Mouse (Mus musculus) stomach, embryonic 14.5 days (tissue): ENCODE results near the gene Cbfb. TPM values are rescaled to one million over a fixed set of nuclear protein-coding genes. Genes with fewer than 3 reads are reported as not detected.

Experiments used
- ATAC-seq: fragments of 200-750 bp; cut with Nextera tagmentation; 2 replicates; pipeline ENCODE4 v1.8.0; 2017; ENCODE audit warnings: low read depth, moderate TSS enrichment; ENCODE audit not compliant: insufficient number of reproducible peaks, insufficient read depth, low FRiP score
- H3K27ac ChIP-seq: fragments of 300-500 bp; sonication (generic); 2 replicates; pipeline ENCODE4 v1.5.1; 2014; ENCODE audit warnings: mild to moderate bottlenecking, low read length, moderate library complexity, mixed read lengths
- H3K27me3 ChIP-seq: fragments of 300-500 bp; sonication (generic); 2 replicates; pipeline ENCODE4 v1.6.1; 2014; ENCODE audit warnings: low read length, control low read depth, mixed read lengths; ENCODE audit not compliant: control insufficient read depth, insufficient read depth
- H3K36me3 ChIP-seq: fragments of 300-500 bp; sonication (generic); 2 replicates; pipeline ENCODE4 v1.6.1; 2014; ENCODE audit warnings: mild to moderate bottlenecking, control low read depth, low read length, moderate library complexity, mixed read lengths; ENCODE audit not compliant: control insufficient read depth, insufficient read depth
- H3K4me1 ChIP-seq: fragments of 300-500 bp; sonication (generic); 2 replicates; pipeline ENCODE4 v1.6.1; 2014; ENCODE audit warnings: low read length, control low read depth, mixed read lengths; ENCODE audit not compliant: control insufficient read depth, insufficient read depth
- H3K4me2 ChIP-seq: fragments of 300-500 bp; sonication (generic); replicated peaks from 2 replicates; pipeline ENCODE4 v1.6.1; 2014; ENCODE audit warnings: low read depth, low read length, control low read depth
- H3K4me3 ChIP-seq: fragments of 300-500 bp; sonication (generic); 2 replicates; pipeline ENCODE4 v1.5.1; 2014; ENCODE audit warnings: low read depth, low read length, control low read depth
- H3K9ac ChIP-seq: fragments of 300-500 bp; sonication (generic); replicated peaks from 2 replicates; pipeline ENCODE4 v1.6.1; 2014; ENCODE audit warnings: low read depth, mild to moderate bottlenecking, control low read depth, low read length, moderate library complexity, mixed read lengths
- H3K9me3 ChIP-seq: fragments of 300-500 bp; sonication (generic); 2 replicates; pipeline ENCODE4 v1.6.1; 2016; ENCODE audit warnings: low read depth, low read length, control low read depth; ENCODE audit not compliant: control insufficient read depth
- WGBS: fragments of 180-500 bp; shearing (Covaris S2); extraction: QIAGEN DNeasy Blood & Tissue Kit; methylation state at CpG from one replicate; pipeline ENCODE4 v1.1.7; 2014; 5-methylcytosine and 5-hydroxymethylcytosine counted together
- polyA plus RNA-seq: library from polyadenylated mRNA; unstranded; fragments of >200 nt; fragmentation: Nextera tagmentation; extraction: Ambion mirVana; gene quantifications from 2 replicates; pipeline ENCODE4 v1.2.1, GENCODE M21; 2014

The Cbfb gene
- polyA plus RNA-seq, 1 experiment from 2014 or later, result 73.7 TPM

- H3K27me3 ChIP-seq, result peaks cover 23% of the 10 kb centered on the region
- 73% methylated on average over 7 of the region's 7 CpGs for WGBS
- no peak for ATAC-seq
- no peak overlapping the region for H3K9ac ChIP-seq
- H3K4me3 ChIP-seq, result no peak overlapping the region
- H3K9me3 ChIP-seq, result no peaks in the 10 kb centered on the region
- peaks cover 20% of the 10 kb centered on the region for H3K4me1 ChIP-seq
- H3K36me3 ChIP-seq, result peaks cover 7% of the 10 kb centered on the region
- no peak overlapping the region for H3K4me2 ChIP-seq
- no peak overlapping the region for H3K27ac ChIP-seq
Measured at GRCm38 (mm10) chr8:105257318-105258114, 87.0 kb downstream of the Cbfb start.

GRCm38 (mm10) chr8:105258911-105259720 lies 88.6 kb downstream of the Cbfb start:
- no peak overlapping the region for H3K9ac ChIP-seq
- peak overlapping the region; percentile 30 for H3K4me3 ChIP-seq
- H3K4me1 ChIP-seq, result peaks cover 16% of the 10 kb centered on the region
- H3K36me3 ChIP-seq, result no peaks in the 10 kb centered on the region
- WGBS, result 5% methylated on average over 54 of the region's 55 CpGs
- no peak overlapping the region for H3K27ac ChIP-seq
- ATAC-seq, result no peak
- H3K27me3 ChIP-seq, result peaks cover 23% of the 10 kb centered on the region
- H3K4me2 ChIP-seq, result peak overlapping the region; percentile 78
- H3K9me3 ChIP-seq, result no peaks in the 10 kb centered on the region

- Histone ChIP-seq H3K27me3 (peaks cover 23% of the 10 kb centered on the region), H3K9ac (no peak overlapping the region), H3K4me2 (peak overlapping the region; percentile 78), H3K27ac (no peak overlapping the region), H3K4me3 (peak overlapping the region; percentile 30), H3K36me3 (no peaks in the 10 kb centered on the region), H3K4me1 (peaks cover 15% of the 10 kb centered on the region), H3K9me3 (no peaks in the 10 kb centered on the region)
- peak; percentile 37 for ATAC-seq
- WGBS, result 4% methylated on average over 30 of the region's 30 CpGs
Measured at GRCm38 (mm10) chr8:105259721-105260320, 89.3 kb downstream of the Cbfb start.

GRCm38 (mm10) chr8:105260371-105261099 lies 90.1 kb downstream of the Cbfb start:
- Histone ChIP-seq H3K9ac (no peak overlapping the region), H3K4me1 (peaks cover 14% of the 10 kb centered on the region), H3K27me3 (peaks cover 23% of the 10 kb centered on the region), H3K4me2 (no peak overlapping the region), H3K36me3 (no peaks in the 10 kb centered on the region), H3K9me3 (no peaks in the 10 kb centered on the region), H3K27ac (no peak overlapping the region), H3K4me3 (no peak overlapping the region)
- WGBS, result 69% methylated on average over 7 of the region's 7 CpGs
- ATAC-seq, result no peak

GRCm38 (mm10) chr8:105261326-105261980 lies 91.0 kb downstream of the Cbfb start:
- H3K4me2 ChIP-seq, result no peak overlapping the region
- H3K27me3 ChIP-seq, result peaks cover 23% of the 10 kb centered on the region
- no peak overlapping the region for H3K4me3 ChIP-seq
- no peak overlapping the region for H3K9ac ChIP-seq
- H3K9me3 ChIP-seq, result no peaks in the 10 kb centered on the region
- no peak overlapping the region for H3K27ac ChIP-seq
- WGBS, result 89% methylated on average over 12 of the region's 12 CpGs
- no peak for ATAC-seq
- H3K4me1 ChIP-seq, result peaks cover 14% of the 10 kb centered on the region; the same call in 1 of the 2 replicates
- H3K36me3 ChIP-seq, result no peaks in the 10 kb centered on the region

- WGBS, result 45% methylated on average over 15 of the region's 16 CpGs
- Histone ChIP-seq H3K27ac (no peak overlapping the region), H3K9me3 (no peaks in the 10 kb centered on the region), H3K4me3 (0 out of 2 replicates have a peak overlapping the region, but pooled peaks have one; percentile 71), H3K36me3 (no peaks in the 10 kb centered on the region), H3K27me3 (peaks cover 31% of the 10 kb centered on the region), H3K9ac (no peak overlapping the region), H3K4me2 (peak overlapping the region; percentile 76), H3K4me1 (peaks cover 19% of the 10 kb centered on the region)
- ATAC-seq, result no peak
Measured at GRCm38 (mm10) chr8:105263244-105263912, 92.9 kb downstream of the Cbfb start.

GRCm38 (mm10) chr8:105264024-105264982 lies 93.8 kb downstream of the Cbfb start, which contains the start of the genes Tradd and Fbxl8:
Gene Tradd (minus strand): TSS chr8:105264609.
Gene Fbxl8 (plus strand): TSS chr8:105264648.
- Histone ChIP-seq H3K9ac (peak within 1 kb of the TSS; percentile 41), H3K4me1 (peaks cover 19% of the 10 kb centered on the region), H3K4me3 (peak within 1 kb of the TSS; percentile 71), H3K36me3 (no peaks in the 10 kb centered on the region), H3K27me3 (peaks cover 33% of the 10 kb centered on the region), H3K4me2 (peak within 1 kb of the TSS; percentile 76), H3K9me3 (no peaks in the 10 kb centered on the region), H3K27ac (no peak within 1 kb of the TSS)
- WGBS, result 1% methylated on average over 54 of the region's 54 CpGs
- peak; percentile 83 for ATAC-seq
